Mouse (Mus musculus): ENCODE measurements around the gene Stat2. TPM values are rescaled to one million over a fixed set of nuclear protein-coding genes. Genes with fewer than 3 reads are reported as not detected.

Gene Stat2
- polyA plus RNA-seq, 1 experiment from 2014 or later: 13.8 TPM

DNA sequence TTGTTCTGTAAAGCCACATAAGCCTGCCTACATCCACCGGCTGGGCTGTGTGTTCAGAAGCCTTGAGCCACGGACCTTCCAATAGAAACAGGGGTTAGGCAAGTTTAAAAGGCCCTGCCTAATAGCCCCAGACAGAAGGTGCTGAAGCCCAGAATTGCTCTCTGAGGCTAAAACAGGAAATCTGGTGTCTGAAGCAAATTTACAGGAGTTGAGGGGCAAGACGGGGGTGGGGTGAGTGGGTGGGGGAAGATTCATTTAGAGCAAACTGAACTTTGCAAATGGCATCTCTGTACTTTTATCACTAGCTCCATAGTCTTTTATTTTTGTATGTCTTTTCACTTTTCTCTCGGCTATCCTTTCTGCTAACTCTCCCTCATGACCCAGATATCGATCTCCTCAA is 39.2 kb upstream of the Stat2 start:
- Histone ChIP-seq H3K9me3 (ENCODE audit: low read depth, low read length) (no peaks in the 10 kb centered on the region), H3K36me3 (ENCODE audit: insufficient read depth) (peaks cover 5% of the 10 kb centered on the region), H3K9ac (peak overlapping the region; percentile 87), H3K4me2 (peak overlapping the region; percentile 84), H3K27ac (ENCODE audit: low read depth) (peak overlapping the region; percentile 94), H3K4me3 (ENCODE audit: low read depth, low read length) (peak overlapping the region; percentile 74), H3K4me1 (ENCODE audit: insufficient read depth) (peaks cover 4% of the 10 kb centered on the region; the same call in 1 of the 2 replicates), H3K27me3 (ENCODE audit: insufficient read depth, low read length) (no peaks in the 10 kb centered on the region)
- TF ChIP-seq CTCF (IDR thresholded peaks at IDR 0.05; ENCODE audit: low read depth): no peak
- ATAC-seq (ENCODE audit: insufficient read depth) (no peak), DNase-seq (no peak)
- WGBS: 9% methylated on average over 5 of the region's 5 CpGs

DNA sequence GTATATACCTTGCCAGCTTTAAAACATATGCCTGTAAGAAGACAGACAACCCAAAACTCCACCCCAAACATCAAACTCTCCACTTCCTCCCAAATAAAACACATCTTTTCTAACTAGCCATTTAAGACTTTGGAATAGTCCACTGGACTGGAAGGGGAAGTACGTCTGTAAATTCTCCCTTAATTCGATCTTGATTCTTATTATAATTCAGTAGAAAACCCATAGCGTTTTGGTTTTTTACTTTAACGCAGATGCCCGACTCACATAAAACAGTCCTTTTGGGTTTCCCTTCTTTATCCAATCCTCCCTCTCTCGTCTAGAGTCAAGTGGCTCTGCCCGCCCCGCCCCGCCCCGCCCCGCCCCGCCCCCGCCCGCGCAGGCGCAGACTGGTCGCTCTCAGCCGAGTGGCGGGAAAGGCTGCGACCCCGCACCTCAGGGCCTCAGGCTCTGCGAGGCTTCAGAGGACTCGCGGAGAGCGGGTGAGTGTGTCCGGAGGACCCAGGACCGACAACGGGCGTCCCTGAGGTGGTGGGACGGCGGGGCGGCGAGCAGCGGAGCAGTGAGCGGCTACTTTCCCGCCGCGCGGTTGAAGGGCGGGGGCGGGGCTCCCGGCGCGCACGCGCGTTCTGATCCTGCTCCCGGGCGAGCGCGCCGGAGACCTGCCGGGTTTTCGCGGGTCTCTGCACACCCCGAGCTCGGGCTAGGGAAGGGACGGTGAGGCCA is 38.5 kb upstream of the Stat2 start, which contains the start of gene Timeless:
Timeless (plus strand) TSS at position 369 of the 723 bp plus-strand sequence.
- Histone ChIP-seq H3K9ac (peak within 1 kb of the TSS; percentile 87), H3K4me3 (ENCODE audit: low read depth, low read length) (peak within 1 kb of the TSS; percentile 74), H3K27me3 (ENCODE audit: insufficient read depth, low read length) (no peaks in the 10 kb centered on the region), H3K4me1 (ENCODE audit: insufficient read depth) (peaks cover 4% of the 10 kb centered on the region; the same call in 1 of the 2 replicates), H3K36me3 (ENCODE audit: insufficient read depth) (peaks cover 5% of the 10 kb centered on the region), H3K27ac (ENCODE audit: low read depth) (peak within 1 kb of the TSS; percentile 94), H3K9me3 (ENCODE audit: low read depth, low read length) (no peaks in the 10 kb centered on the region), H3K4me2 (peak within 1 kb of the TSS; percentile 84)
- DNase-seq (peak; percentile 89), ATAC-seq (ENCODE audit: insufficient read depth) (peak; percentile 90)
- TF ChIP-seq CTCF (IDR thresholded peaks at IDR 0.05; ENCODE audit: low read depth): no peak
- WGBS: under 1% methylated on average over 57 of the region's 58 CpGs

DNA sequence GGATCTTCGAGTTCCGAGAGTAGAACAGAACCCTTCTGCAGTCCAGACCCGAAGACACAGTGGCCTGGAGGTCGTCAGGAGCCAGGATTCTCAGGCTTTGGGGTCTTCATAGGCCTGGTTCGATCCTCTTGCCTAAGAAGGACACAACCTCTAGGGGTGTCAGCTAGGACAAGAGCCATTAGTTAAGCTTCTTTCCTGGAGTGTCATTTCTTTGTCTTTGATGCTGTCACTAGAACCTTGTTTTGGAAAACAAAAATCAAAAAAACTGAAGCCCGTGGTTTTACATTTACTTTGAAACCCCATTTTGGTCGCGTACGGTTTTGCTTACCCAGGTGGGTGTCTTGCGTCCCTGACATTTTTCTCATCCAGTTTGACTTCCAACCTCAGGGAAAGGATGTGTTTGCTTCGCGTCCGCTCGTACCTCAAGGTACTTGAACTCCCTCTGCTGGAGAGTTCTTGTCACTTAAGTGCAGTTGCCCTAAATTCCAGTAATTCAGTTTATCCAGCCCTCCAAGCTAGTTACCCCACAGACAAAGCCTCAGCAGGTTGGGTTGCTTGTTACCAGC is 37.9 kb upstream of the Stat2 start:
- peak overlapping the region; percentile 74 for H3K4me3 ChIP-seq (ENCODE audit: low read depth, low read length)
- ATAC-seq (ENCODE audit: insufficient read depth) (peak; percentile 41), DNase-seq (peak; percentile 95)
- TF ChIP-seq CTCF (IDR thresholded peaks at IDR 0.05; ENCODE audit: low read depth): peak; percentile 87
- WGBS: under 1% methylated on average over 14 of the region's 14 CpGs
- peak overlapping the region; percentile 94 for H3K27ac ChIP-seq (ENCODE audit: low read depth)
- no peaks in the 10 kb centered on the region for H3K27me3 ChIP-seq (ENCODE audit: insufficient read depth, low read length)
- H3K9me3 ChIP-seq (ENCODE audit: low read depth, low read length): no peaks in the 10 kb centered on the region
- peaks cover 4% of the 10 kb centered on the region; the same call in 1 of the 2 replicates for H3K4me1 ChIP-seq (ENCODE audit: insufficient read depth)
- peaks cover 5% of the 10 kb centered on the region for H3K36me3 ChIP-seq (ENCODE audit: insufficient read depth)
- H3K9ac ChIP-seq: peak overlapping the region; percentile 87
- peak overlapping the region; percentile 84 for H3K4me2 ChIP-seq

- DNase-seq: no peak
- no peaks in the 10 kb centered on the region for H3K27me3 ChIP-seq (ENCODE audit: insufficient read depth, low read length)
- H3K4me3 ChIP-seq (ENCODE audit: low read depth, low read length): no peak overlapping the region
- H3K27ac ChIP-seq (ENCODE audit: low read depth): no peak overlapping the region
- H3K9me3 ChIP-seq (ENCODE audit: low read depth, low read length): no peaks in the 10 kb centered on the region
- H3K4me2 ChIP-seq: no peak overlapping the region
- H3K4me1 ChIP-seq (ENCODE audit: insufficient read depth): no peaks in the 10 kb centered on the region
- H3K9ac ChIP-seq: no peak overlapping the region
- H3K36me3 ChIP-seq (ENCODE audit: insufficient read depth): peaks cover 23% of the 10 kb centered on the region
- ATAC-seq (ENCODE audit: insufficient read depth): no peak
- 71% methylated on average over 4 of the region's 4 CpGs for WGBS
- TF ChIP-seq CTCF (IDR thresholded peaks at IDR 0.05; ENCODE audit: low read depth): no peak
Observed at GRCm38 (mm10) chr10:128236321-128236720, 34.0 kb upstream of the Stat2 start.

DNA sequence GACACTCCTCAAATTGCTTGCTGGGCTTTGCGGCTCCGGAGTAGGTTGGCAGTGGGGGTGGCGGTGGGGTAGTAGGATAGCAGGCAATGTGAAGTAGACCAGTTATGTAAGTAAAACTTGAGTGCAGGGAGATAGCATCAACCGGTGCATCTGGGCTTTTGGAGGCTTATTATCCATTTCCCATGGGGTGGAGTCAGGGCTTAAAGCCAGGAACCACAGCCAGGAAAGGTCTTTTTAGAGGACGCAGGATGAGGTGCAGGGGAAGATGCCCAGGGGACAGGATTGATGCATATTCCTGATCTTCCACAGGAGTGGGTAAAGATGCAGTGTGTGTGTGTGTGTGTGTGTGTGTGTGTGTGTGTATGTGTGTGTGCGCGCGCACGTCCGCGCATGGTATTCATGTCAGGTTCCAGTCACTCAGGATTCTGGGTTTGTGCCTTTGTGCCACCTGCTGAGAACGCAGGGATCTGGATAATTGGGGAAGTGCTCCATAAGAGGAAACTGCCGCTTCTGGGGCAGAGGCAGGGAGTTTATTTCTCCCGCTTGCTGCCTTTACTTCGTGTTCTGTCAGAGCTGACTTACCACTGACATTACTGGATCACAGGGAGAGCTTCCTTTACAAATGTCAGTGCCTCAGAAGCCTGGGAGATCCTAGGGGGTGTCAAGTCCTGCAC is 32.4 kb upstream of the Stat2 start:
- Histone ChIP-seq H3K27me3 (ENCODE audit: insufficient read depth, low read length) (no peaks in the 10 kb centered on the region), H3K9me3 (ENCODE audit: low read depth, low read length) (no peaks in the 10 kb centered on the region), H3K27ac (ENCODE audit: low read depth) (no peak overlapping the region), H3K4me2 (no peak overlapping the region), H3K4me3 (ENCODE audit: low read depth, low read length) (no peak overlapping the region), H3K36me3 (ENCODE audit: insufficient read depth) (peaks cover 40% of the 10 kb centered on the region), H3K9ac (no peak overlapping the region), H3K4me1 (ENCODE audit: insufficient read depth) (no peaks in the 10 kb centered on the region)
- ATAC-seq (ENCODE audit: insufficient read depth) (no peak), DNase-seq (no peak)
- 78% methylated on average over 15 of the region's 15 CpGs for WGBS
- TF ChIP-seq CTCF (IDR thresholded peaks at IDR 0.05; ENCODE audit: low read depth): no peak

DNA sequence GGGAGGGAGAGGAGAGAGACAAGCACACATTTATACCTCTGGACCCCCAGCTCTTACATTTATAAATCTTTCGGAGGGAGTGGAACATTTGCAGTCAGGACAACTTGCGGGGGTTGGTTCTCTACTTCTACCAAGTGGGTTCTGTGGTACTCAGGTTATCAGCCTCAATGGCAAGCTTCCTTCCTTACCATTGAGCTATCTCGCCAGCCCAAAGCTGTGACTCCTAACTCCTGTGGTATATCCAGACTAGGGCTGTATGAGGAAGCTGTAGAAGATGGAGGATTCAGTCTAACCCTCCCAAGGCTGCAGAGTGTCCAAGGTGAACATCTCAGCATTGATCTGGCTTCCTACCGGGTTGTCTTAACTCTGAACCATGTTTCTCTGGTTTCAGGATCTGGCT is 31.2 kb upstream of the Stat2 start:
- H3K36me3 ChIP-seq (ENCODE audit: insufficient read depth): peaks cover 47% of the 10 kb centered on the region
- no peaks in the 10 kb centered on the region for H3K4me1 ChIP-seq (ENCODE audit: insufficient read depth)
- ATAC-seq (ENCODE audit: insufficient read depth) (no peak), DNase-seq (no peak)
- WGBS: 89% methylated on average over 4 of the region's 4 CpGs
- no peak overlapping the region for H3K9ac ChIP-seq
- H3K4me3 ChIP-seq (ENCODE audit: low read depth, low read length): no peak overlapping the region
- H3K4me2 ChIP-seq: no peak overlapping the region
- H3K27ac ChIP-seq (ENCODE audit: low read depth): no peak overlapping the region
- no peaks in the 10 kb centered on the region for H3K9me3 ChIP-seq (ENCODE audit: low read depth, low read length)
- no peaks in the 10 kb centered on the region for H3K27me3 ChIP-seq (ENCODE audit: insufficient read depth, low read length)
- no peak for TF ChIP-seq CTCF (IDR thresholded peaks at IDR 0.05; ENCODE audit: low read depth)

GRCm38 (mm10) chr10:128240131-128240530 is 30.2 kb upstream of the Stat2 start:
- Histone ChIP-seq H3K4me3 (ENCODE audit: low read depth, low read length) (no peak overlapping the region), H3K27me3 (ENCODE audit: insufficient read depth, low read length) (no peaks in the 10 kb centered on the region), H3K27ac (ENCODE audit: low read depth) (no peak overlapping the region), H3K4me1 (ENCODE audit: insufficient read depth) (no peaks in the 10 kb centered on the region), H3K36me3 (ENCODE audit: insufficient read depth) (peaks cover 57% of the 10 kb centered on the region), H3K4me2 (no peak overlapping the region), H3K9ac (no peak overlapping the region), H3K9me3 (ENCODE audit: low read depth, low read length) (no peaks in the 10 kb centered on the region)
- no peak for DNase-seq
- 73% methylated on average over 18 of the region's 18 CpGs for WGBS
- no peak for TF ChIP-seq CTCF (IDR thresholded peaks at IDR 0.05; ENCODE audit: low read depth)
- ATAC-seq (ENCODE audit: insufficient read depth): no peak

All from lung, embryonic 14.5 days (tissue).